Mouse (Mus musculus) spleen, postnatal 10 days (tissue): Measurements from ENCODE around the gene Tesk1.

Experiments
- DNase-seq, 2 experiments: peaks; one replicate each; pipeline ENCODE4 v3.0.0; 2021 to 2022; ENCODE audit warnings: low spot score in 2 of 2

Gene Tesk1

DNA sequence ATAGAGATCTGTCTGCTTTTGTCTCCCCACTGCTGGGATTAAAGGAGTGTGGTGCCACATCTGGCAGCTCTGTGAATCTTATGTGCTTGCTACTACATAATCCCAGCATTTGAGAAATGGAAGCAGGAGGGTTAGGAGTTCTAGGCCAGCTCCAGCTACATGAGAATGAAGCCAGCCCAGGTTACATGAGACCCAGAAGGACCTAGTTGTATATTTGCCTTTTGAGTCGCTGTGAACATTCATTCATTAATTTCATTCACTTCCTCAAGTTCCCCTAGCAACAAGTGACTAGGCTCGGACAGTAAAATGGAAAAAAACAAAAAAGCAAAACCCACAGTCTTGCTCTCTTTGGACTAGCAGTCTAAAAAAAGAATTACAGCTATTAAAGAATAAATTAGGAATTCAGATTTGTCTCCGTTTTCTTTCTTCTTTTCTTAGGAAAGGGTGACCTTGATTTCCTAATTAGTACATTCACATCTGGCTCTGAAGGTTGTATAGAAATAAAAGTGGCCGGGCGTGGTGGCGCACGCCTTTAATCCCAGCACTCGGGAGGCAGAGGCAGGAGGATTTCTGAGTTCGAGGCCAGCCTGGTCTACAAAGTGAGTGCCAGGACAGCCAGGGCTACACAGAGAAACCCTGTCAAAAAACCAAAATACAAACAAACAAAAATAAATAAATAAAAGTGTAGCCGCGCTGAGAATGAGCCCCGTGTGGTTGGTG, 50.5 kb downstream of the Tesk1 start:
- no peak for DNase-seq

DNA sequence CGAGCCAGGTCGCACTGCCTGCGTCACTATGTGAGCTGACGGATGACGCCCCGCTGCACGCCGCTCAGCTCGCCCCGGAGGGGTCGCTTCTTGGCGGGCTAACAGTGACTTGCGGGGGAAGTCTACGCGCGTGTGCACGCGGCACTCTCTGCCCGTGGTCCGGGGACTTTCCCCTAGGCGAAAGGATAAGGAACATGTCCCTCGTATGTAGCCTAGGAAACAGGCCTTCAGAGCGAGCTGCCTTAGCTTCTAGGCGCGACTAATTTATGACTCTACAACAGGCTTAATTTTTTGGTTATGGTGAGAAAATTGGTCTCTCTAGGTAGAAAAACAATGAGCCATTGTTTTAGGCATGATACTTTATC, 51.1 kb downstream of the Tesk1 start, which contains the start of gene Ccdc107:
Ccdc107 (plus strand) TSS at position 80 of the 365 bp plus-strand sequence.
- DNase-seq: peak; percentile 77 to 87

DNA sequence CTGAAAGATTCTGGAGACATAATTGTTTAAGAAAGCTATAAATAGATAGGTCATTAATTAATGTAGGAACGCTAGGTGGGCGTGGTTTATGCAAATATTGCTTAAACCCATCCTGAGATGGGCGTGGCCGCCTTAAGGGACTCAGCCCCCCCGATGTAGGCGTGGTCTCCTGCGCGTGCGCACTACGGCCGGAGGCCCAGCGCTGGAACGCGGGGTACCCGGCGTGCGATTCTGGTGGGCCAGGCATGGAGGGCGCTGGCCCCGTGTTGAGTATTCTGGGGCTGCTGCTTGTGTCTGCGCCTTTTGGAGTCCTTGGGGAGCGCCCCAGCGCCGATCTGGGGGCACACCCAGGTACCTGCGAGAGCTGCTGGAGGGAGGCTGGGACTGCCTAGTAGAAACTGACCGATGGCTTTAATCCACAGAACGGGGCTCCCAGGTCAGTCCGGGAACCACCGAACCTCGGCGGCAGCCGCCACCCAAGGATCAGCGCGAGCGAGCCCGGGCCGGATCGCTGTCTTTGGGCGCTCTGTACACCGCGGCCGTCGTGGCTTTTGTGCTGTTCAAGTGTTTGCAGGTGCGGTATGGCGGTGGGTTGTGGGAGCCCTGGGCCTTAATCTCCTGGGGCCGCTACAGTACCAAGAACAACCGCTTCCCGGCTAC, 51.6 kb downstream of the Tesk1 start:
- peak; percentile 97 for DNase-seq

DNA sequence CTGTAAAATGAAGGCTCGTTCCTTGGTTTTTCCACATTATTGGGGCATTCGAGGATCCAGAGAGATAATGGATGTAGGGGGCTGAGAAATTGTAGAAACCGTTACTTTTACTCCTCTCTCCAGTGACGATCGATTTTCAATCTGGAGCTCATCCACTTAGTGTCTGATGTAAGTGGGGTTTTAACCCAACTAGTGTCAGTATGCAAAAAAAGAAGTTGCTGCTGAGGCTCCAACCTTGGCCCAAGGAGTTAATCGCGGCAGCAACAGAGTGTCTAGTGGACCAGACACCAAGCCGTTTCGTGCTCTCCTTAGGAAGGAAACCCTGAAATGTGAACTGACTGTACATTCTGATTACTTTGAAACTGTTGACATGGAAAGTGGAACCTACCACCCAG, 52.1 kb downstream of the Tesk1 start:
- no peak for DNase-seq

DNA sequence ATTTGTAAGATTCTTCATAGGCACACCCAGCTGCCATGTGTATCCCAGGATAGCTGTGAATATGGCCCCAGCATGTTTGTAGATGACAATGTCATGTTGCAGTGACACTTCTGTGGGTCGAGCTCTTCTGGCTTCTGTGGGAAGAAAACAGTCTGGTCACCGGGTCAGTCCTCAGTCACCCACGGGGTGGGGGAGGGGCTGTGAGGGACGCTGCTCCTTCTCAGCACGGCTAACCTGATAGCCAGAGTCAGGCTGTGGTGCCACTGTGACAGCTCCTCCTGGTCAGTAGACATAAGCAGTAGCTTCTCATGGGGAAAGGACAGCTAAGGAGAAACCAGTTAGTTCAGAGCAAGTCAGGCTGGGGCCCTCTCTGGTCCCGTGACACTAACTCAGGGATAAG, 54.8 kb downstream of the Tesk1 start:
- no peak for DNase-seq

DNA sequence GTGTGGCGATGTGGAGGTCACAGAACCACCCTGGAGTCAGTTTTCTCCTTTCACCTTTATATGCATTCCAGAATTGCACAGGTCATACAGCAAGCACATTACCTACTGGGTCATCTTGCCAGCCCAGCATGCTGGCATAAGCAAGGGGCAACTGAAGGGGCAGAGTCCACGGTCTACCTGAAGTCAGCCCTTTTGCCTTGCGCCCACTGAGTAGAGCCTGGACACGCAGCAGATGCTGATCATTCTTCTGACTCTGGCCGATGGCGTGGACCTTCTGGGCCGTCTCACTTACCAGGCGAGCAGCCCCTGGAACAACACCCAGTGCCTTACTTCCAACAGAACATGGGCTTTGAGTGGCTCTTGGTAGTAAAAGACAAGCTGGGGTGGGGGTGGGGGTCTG, 55.7 kb downstream of the Tesk1 start:
- DNase-seq: no peak
